Mouse (Mus musculus) urinary bladder, adult 18-20 months (tissue): ENCODE data around the gene Hivep3.

Experiments used
- DNase-seq, 2 experiments: peaks; one replicate each; pipeline ENCODE4 v3.0.0; 2022; ENCODE audit warnings: low spot score in 2 of 2, mixed read lengths in 2 of 2

Gene Hivep3

GRCm38 (mm10) chr4:119904296-119904695, 170.7 kb downstream of the Hivep3 start:
- no peak for DNase-seq

GRCm38 (mm10) chr4:119907106-119907505, 173.5 kb downstream of the Hivep3 start:
- DNase-seq, result no peak

- no peak for DNase-seq
Measured at GRCm38 (mm10) chr4:119911071-119911904, 177.7 kb downstream of the Hivep3 start.

- no peak for DNase-seq
Measured at GRCm38 (mm10) chr4:119912216-119912615, 178.6 kb downstream of the Hivep3 start.

- DNase-seq, result peak in 1 of 2 experiments; percentile 33
Measured at GRCm38 (mm10) chr4:119914194-119914593, 180.6 kb downstream of the Hivep3 start.

- no peak for DNase-seq
Measured at GRCm38 (mm10) chr4:119915069-119915468, 181.5 kb downstream of the Hivep3 start.

GRCm38 (mm10) chr4:119917502-119917901, 183.9 kb downstream of the Hivep3 start:
- DNase-seq, result no peak

GRCm38 (mm10) chr4:119919349-119919748, 185.8 kb downstream of the Hivep3 start:
- no peak for DNase-seq

GRCm38 (mm10) chr4:119921022-119921717, 187.6 kb downstream of the Hivep3 start:
- DNase-seq, result no peak

GRCm38 (mm10) chr4:119921723-119922266, 188.2 kb downstream of the Hivep3 start:
- no peak for DNase-seq

- DNase-seq, result no peak
Measured at GRCm38 (mm10) chr4:119922945-119923344, 189.4 kb downstream of the Hivep3 start.

GRCm38 (mm10) chr4:119923410-119923809, 189.8 kb downstream of the Hivep3 start:
- DNase-seq, result no peak

GRCm38 (mm10) chr4:119925052-119925451, 191.5 kb downstream of the Hivep3 start:
- no peak for DNase-seq

GRCm38 (mm10) chr4:119931923-119932322, 198.3 kb downstream of the Hivep3 start:
- no peak for DNase-seq

- peak in 1 of 2 experiments; percentile 56 for DNase-seq
Measured at GRCm38 (mm10) chr4:119932549-119933257, 199.1 kb downstream of the Hivep3 start.

GRCm38 (mm10) chr4:119934901-119935300, 201.3 kb downstream of the Hivep3 start:
- no peak for DNase-seq

GRCm38 (mm10) chr4:119937876-119938275, 204.3 kb downstream of the Hivep3 start:
- no peak for DNase-seq

- no peak for DNase-seq
Measured at GRCm38 (mm10) chr4:119938518-119938917, 204.9 kb downstream of the Hivep3 start.

GRCm38 (mm10) chr4:119939786-119940185, 206.2 kb downstream of the Hivep3 start:
- no peak for DNase-seq

- no peak for DNase-seq
Measured at GRCm38 (mm10) chr4:119946224-119946887, 212.8 kb downstream of the Hivep3 start.
